Mouse (Mus musculus) embryonic facial prominence, embryonic 10.5 days (tissue): ENCODE data around the gene Slc25a41. TPM values are rescaled to one million over a fixed set of nuclear protein-coding genes. Genes with fewer than 3 reads are reported as not detected.
"Not testable (repeated sequence)": the region's sequence is repeated elsewhere in the genome, so short reads cannot be mapped to it uniquely, and the experiment has no call there.

Experiments
- DNase-seq: peaks from one replicate; pipeline ENCODE4 v3.0.0-alpha.2; 2017; ENCODE audit warnings: low spot score
- H3K27ac ChIP-seq: fragments of 300-500 bp; sonication (generic); replicated peaks from 2 replicates; pipeline ENCODE4 v1.5.1; 2016; ENCODE audit warnings: mild to moderate bottlenecking
- H3K27me3 ChIP-seq: fragments of 300-500 bp; sonication (generic); replicated peaks from 2 replicates; pipeline ENCODE4 v1.6.1; 2016; ENCODE audit warnings: low read depth, mild to moderate bottlenecking; ENCODE audit not compliant: poor library complexity, severe bottlenecking
- H3K36me3 ChIP-seq: fragments of 300-500 bp; sonication (generic); replicated peaks from 2 replicates; pipeline ENCODE4 v1.6.1; 2016; ENCODE audit warnings: mild to moderate bottlenecking, moderate library complexity
- H3K4me1 ChIP-seq: fragments of 300-500 bp; sonication (generic); 2 replicates; pipeline ENCODE4 v1.6.1; 2016
- H3K4me3 ChIP-seq: fragments of 300-500 bp; sonication (generic); 2 replicates; pipeline ENCODE4 v1.5.1; 2016; ENCODE audit warnings: mild to moderate bottlenecking, moderate library complexity
- H3K9me3 ChIP-seq: fragments of 300-500 bp; sonication (generic); 2 replicates; pipeline ENCODE4 v1.6.1; 2016; ENCODE audit warnings: mild to moderate bottlenecking
- WGBS: fragments of 180-500 bp; shearing (Covaris S2); methylation state at CpG from one replicate; pipeline ENCODE4 v1.1.7; 2016; 5-methylcytosine and 5-hydroxymethylcytosine counted together
- polyA plus RNA-seq: library from polyadenylated mRNA; unstranded; fragments of >200 nt; fragmentation: Nextera tagmentation; extraction: Ambion mirVana; gene quantifications from 2 replicates; pipeline ENCODE4 v1.2.1, GENCODE M21; 2016

Gene Slc25a41
- polyA plus RNA-seq, 1 experiment from 2014 or later, result 0.12 TPM

DNA sequence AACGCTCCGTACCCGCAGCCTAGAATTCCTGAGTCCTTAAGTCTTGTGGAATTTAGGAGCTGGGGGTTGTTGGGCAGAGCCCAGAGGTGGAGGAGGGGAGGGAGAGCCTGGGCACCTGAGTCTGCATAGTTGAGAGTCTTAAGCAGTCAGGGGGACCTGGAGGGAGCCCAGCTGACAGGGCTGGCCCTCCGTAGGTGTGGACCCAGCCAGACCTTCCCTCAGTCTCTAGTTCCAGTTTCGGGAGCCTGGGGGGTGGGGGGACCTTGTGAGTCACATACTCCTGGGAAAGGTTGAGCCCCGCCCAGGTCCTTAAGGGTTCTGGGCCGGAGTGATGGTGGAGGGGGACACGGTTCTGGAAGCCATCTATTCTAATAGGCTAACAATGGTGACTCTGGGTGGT is 21.6 kb upstream of the Slc25a41 start:
- Histone ChIP-seq H3K4me3 (peak overlapping the region; percentile 51; the same call in 1 of the 2 replicates), H3K36me3 (no peaks in the 10 kb centered on the region), H3K4me1 (peaks cover 35% of the 10 kb centered on the region), H3K9me3 (no peaks in the 10 kb centered on the region), H3K27me3 (peaks cover 74% of the 10 kb centered on the region), H3K27ac (no peak overlapping the region)
- WGBS, result 10% methylated on average over 8 of the region's 8 CpGs
- no peak for DNase-seq

DNA sequence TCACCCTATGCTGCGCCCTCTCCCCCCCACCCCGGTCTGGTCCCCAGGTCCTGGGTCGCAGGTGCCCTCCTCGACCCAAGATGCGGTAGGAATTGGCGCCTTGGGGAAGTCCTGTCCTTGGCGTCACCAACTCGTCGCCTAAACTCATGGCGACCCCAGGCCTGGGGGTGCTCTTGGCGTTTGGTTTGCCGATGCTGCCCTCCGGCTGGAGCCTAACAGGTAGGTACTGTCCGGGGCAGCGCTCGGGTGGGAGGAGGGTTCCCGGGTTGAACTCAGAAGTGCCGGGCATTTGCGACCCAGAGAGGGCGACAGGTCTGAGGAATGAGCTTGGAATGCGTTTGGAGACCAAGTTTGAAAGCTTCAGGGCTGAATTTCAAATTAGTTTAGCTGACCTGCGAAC is 21.1 kb upstream of the Slc25a41 start:
- WGBS, result under 1% methylated on average over 22 of the region's 22 CpGs
- Histone ChIP-seq H3K27ac (peak overlapping the region; percentile 7; the same call in 1 of the 2 replicates), H3K4me1 (peaks cover 36% of the 10 kb centered on the region), H3K27me3 (peaks cover 78% of the 10 kb centered on the region), H3K9me3 (no peaks in the 10 kb centered on the region), H3K36me3 (no peaks in the 10 kb centered on the region), H3K4me3 (peak overlapping the region; percentile 51)
- peak; percentile 26 for DNase-seq

DNA sequence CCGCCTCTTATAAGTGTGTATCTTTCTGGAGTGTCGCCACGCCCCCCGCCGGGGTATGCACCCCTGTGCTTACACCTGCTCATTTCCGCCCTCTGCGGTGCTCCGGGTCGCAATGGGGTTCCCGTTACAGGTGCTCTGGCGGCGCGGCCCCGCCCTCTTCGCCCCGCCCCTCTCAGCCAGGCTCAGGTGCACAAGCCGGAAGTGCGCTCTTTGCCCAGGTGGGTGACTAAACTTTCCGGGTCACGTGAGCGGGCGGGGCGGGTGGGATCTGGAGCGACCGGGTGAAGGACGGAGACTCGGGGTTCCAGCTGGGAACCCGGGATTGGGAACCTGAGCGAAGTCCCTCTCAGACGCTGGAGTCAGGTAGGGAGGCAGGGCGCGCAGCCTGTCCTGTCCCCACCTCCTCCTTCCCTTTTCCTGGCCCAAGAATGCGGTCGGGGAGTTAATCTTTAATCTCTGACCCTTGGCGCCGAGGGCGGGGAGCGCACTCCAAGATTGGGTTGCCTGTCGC is 20.6 kb upstream of the Slc25a41 start:
- Histone ChIP-seq H3K4me1 (peaks cover 36% of the 10 kb centered on the region), H3K9me3 (no peaks in the 10 kb centered on the region), H3K4me3 (peak overlapping the region; percentile 51), H3K27me3 (peaks cover 79% of the 10 kb centered on the region), H3K27ac (peak overlapping the region; percentile 7; the same call in 1 of the 2 replicates), H3K36me3 (no peaks in the 10 kb centered on the region)
- 1% methylated on average over 39 of the region's 39 CpGs for WGBS
- DNase-seq, result peak; percentile 58

DNA sequence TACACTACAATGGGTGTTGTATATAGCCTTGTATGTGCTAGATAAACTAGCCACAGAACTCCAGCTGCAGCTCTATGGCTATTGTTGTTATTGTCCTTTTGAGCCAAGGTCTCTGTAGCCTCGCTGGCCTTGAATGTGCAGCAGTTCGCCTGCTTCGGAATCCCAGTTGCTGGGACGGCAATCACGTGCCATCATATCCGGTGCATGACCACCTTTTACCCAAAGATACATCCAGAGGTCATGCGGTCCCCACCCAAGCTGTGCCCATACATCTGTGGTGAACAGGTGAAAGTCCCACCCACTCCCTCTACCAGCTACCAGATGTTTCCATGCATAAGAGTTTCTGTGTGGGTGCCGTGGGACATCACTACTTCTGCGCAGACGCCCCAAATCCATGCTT is 19.6 kb upstream of the Slc25a41 start:
- DNase-seq, result no peak
- 47% methylated on average over 10 of the region's 10 CpGs for WGBS
- Histone ChIP-seq H3K9me3 (no peaks in the 10 kb centered on the region), H3K4me1 (peaks cover 36% of the 10 kb centered on the region), H3K36me3 (0 out of 2 replicates have a peak, but pooled peaks cover 4% of the 10 kb centered on the region), H3K4me3 (peak overlapping the region; percentile 88), H3K27ac (no peak overlapping the region), H3K27me3 (peaks cover 70% of the 10 kb centered on the region)

DNA sequence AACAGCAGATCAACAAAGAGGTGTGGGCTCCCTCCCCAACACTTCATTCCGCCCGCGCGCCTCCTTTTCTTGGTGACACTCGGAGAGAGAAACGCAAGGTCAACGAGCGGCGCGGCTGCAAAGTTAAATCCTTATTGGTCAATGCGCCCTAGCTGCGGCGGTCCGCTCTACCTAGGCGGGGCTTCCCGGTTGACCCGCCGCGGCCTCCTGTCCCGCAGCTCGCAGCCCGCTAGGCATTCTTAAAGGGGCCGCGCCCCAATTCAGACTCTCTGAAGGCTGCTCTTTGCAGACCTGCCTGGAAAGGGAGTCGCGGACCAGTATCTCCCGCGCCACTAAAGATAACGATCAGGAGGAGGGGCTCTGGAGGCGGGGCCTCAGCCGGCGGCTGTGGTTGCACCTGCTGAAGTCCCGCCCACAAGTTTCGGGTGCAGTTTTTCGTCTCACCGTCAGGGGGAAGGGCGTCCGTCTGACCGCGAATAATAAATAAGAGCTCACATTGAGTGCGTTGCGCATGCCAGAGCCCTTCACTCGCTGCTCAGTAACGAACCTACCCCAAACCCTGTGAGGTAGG is 18.9 kb upstream of the Slc25a41 start:
- Histone ChIP-seq H3K9me3 (no peaks in the 10 kb centered on the region), H3K4me3 (peak overlapping the region; percentile 88), H3K27ac (peak overlapping the region; percentile 82), H3K36me3 (0 out of 2 replicates have a peak, but pooled peaks cover 9% of the 10 kb centered on the region), H3K27me3 (peaks cover 67% of the 10 kb centered on the region), H3K4me1 (peaks cover 36% of the 10 kb centered on the region)
- DNase-seq, result peak; percentile 93
- WGBS, result under 1% methylated on average over 44 of the region's 44 CpGs

DNA sequence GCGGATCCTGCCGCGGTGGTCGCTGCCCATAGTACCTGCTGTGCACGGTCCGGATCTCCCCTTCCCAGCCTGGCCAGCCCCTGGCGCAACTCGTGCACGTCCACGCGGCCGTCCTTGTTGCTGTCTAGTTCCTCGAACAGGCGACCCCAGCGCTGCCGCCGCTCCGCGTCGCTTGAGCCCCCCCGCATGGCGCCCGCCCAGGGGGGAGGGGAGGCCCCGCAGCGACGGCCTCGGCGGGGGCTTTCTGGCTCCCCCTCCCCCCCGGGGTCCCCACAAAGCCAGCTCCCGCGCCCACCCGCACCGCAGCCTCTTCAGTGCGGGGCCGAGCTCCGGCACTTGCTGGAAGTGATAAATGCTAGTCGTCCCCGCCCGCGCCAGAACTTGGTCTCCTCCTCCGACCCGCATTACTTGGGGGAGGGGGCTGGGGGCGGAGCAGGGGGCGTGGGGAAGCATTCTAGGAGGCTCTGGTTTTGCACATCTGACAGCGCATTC is 18.1 kb upstream of the Slc25a41 start, which contains the start of gene Slc25a23:
Gene Slc25a23 (minus strand): TSS at position 378 of the 492 bp plus-strand sequence.
- 0% methylated on average over 38 of the region's 45 CpGs for WGBS
- Histone ChIP-seq H3K4me3 (peak within 1 kb of the TSS; percentile 88), H3K27ac (peak within 1 kb of the TSS; percentile 82), H3K4me1 (peaks cover 36% of the 10 kb centered on the region), H3K9me3 (no peaks in the 10 kb centered on the region), H3K27me3 (peaks cover 59% of the 10 kb centered on the region), H3K36me3 (0 out of 2 replicates have a peak, but pooled peaks cover 15% of the 10 kb centered on the region)
- DNase-seq, result peak; percentile 90

DNA sequence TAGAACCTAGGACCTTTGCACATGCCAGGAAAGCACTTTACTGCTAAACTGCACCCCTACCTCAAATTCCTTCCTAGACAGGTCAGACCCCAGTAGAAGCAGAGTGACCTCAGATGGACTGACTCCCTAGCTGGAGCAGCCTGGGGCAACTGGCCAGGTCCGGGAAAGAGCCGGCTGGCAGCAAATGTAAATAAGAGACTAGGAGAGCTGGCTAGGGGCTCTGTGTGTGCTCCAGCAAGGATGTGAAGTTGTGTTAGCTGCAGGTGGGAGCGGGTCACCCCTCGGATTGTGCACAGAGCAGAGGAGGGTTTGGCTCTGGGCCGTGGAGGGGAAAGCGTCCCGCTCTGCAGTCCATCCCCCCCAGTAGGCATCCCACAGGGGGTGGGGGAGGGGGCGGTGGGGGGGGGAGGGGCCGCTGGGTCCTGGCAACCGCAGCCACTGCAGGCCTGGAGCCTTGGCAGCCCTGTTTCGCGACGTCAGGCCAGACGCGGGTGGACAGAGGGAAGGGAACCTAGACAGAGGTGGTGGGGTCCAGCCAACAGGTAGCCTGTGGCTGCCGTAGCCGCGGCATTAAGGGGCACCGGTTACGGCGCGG is 17.5 kb upstream of the Slc25a41 start, which contains the start of gene Crb3:
Gene Crb3 (plus strand): TSS at position 215 of the 595 bp plus-strand sequence.
- H3K27ac ChIP-seq, result peak within 1 kb of the TSS; percentile 82
- H3K27me3 ChIP-seq, result peaks cover 53% of the 10 kb centered on the region
- no peaks in the 10 kb centered on the region for H3K9me3 ChIP-seq
- 0% methylated on average over 22 of the region's 22 CpGs for WGBS
- peaks cover 15% of the 10 kb centered on the region; the same call in 1 of the 2 replicates for H3K36me3 ChIP-seq
- DNase-seq, result peak; percentile 46
- peaks cover 36% of the 10 kb centered on the region for H3K4me1 ChIP-seq
- H3K4me3 ChIP-seq, result peak within 1 kb of the TSS; percentile 88

DNA sequence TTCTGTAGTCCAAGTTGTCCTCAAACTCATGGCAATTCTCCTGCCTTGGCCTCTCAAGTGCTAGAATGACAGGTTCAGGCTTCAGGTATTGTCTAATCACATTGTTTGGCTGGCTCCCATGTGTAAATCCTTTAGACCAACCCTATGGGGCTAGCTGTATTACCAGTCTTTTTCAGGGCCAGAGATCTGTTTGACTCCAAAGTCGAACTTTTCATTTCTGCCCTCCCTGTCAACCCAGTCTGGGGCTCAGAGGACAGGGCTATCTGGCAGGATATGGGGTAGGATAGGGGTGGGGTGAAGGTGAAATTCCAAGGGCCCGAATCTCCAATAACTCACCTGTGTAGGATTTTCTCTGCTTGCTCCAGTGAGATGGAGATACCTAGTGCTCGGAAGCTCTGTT is 14.8 kb upstream of the Slc25a41 start:
- H3K9me3 ChIP-seq, result no peaks in the 10 kb centered on the region
- no peak overlapping the region for H3K27ac ChIP-seq
- 80% methylated on average over 3 of the region's 3 CpGs for WGBS
- H3K4me3 ChIP-seq, result no peak overlapping the region
- H3K27me3 ChIP-seq, result peaks cover 26% of the 10 kb centered on the region
- peaks cover 34% of the 10 kb centered on the region for H3K36me3 ChIP-seq
- no peak for DNase-seq
- peaks cover 25% of the 10 kb centered on the region for H3K4me1 ChIP-seq

DNA sequence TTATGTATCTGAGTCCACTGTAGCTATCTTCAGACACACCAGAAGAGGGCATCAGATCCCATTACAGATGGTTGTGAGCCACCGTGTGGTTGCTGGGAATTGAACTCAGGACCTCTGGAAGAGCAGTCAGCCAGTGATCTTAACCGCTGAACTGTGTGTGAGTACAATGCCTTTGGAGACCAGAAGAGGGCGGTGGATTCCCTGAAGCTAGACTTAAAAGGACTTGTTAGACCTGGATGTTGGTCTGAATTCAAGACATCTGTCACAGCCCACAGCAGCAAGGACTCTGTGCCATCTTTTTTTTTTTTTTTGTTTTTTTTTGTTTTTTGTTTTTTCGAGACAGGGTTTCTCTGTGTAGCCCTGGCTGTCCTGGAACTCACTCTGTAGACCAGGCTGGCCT is 10.2 kb upstream of the Slc25a41 start:
- H3K27ac ChIP-seq, H3K27me3 ChIP-seq, DNase-seq, H3K4me3 ChIP-seq, H3K9me3 ChIP-seq, H3K4me1 ChIP-seq: not testable (repeated sequence)
- WGBS, result 81% methylated on average over 4 of the region's 4 CpGs
- H3K36me3 ChIP-seq, result peaks cover 45% of the 10 kb centered on the region

DNA sequence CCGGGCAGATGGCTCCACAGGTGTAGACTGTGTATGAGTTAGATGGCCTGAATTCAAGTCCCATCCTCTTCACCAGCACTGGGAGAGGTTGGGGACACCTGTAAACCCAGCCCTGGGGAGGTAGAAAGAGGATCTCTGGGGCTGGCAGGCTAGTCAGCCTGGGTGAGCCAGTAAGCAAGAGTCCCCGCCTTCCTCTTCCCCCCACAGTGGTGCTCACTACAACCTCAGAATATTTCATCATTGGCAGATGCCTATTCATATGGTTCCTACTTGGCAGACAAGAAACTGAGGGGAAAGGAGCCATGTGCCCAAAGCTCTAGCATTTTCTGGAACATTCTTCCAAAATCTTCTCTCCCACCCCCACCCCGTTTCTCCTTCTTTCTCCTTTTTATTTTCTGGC is 7.4 kb upstream of the Slc25a41 start:
- peaks cover 40% of the 10 kb centered on the region for H3K36me3 ChIP-seq
- H3K9me3 ChIP-seq, result no peaks in the 10 kb centered on the region
- no peak for DNase-seq
- H3K27me3 ChIP-seq, result no peaks in the 10 kb centered on the region
- WGBS, result 96% methylated on average over 3 of the region's 3 CpGs
- no peak overlapping the region for H3K27ac ChIP-seq
- no peak overlapping the region for H3K4me3 ChIP-seq
- 0 out of 2 replicates have a peak, but pooled peaks cover 3% of the 10 kb centered on the region for H3K4me1 ChIP-seq

DNA sequence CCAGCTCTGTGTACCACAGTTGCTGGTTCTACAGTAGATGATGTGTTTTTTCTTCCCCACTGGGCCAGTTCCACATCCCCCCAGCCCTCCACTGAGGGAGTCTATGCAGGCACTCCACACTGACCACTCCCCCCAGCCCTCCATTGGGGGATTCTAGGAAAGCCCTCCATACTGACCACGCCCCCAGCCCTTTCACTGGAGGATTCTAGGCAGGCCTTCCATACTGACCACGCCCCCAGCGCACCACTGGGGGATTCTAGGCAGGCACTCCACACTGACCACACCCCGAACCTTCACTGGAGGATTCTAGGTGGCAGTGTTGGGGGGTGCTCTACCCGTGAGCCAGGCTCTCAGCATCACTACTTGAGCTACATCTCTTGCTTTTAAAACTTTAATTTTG is 6.0 kb upstream of the Slc25a41 start:
- 36% methylated on average over 5 of the region's 5 CpGs for WGBS

DNA sequence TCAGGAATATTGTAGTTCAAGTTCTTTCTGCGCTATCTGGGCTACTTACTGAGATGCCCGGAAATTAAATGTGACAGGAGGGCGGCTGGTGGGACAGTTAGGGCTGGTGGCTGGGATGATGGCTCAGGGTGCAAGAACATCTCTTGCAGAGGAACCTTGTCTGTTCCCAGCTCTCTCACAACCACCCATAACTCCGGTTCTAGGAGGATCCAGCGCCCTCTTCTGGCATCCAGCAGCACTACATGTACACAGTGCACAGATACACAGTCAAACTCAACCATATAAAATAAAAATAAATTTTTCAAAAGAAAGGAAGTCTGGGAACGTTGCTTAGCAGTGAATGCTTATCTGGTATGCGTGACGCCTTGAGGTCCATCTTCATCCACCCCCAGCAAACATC is 2.5 kb downstream of the Slc25a41 start:
- H3K27ac ChIP-seq, result no peak overlapping the region
- H3K4me3 ChIP-seq, result no peak overlapping the region
- peaks cover 2% of the 10 kb centered on the region; the same call in 1 of the 2 replicates for H3K4me1 ChIP-seq
- no peaks in the 10 kb centered on the region for H3K36me3 ChIP-seq
- H3K9me3 ChIP-seq, result no peaks in the 10 kb centered on the region
- no peak for DNase-seq
- 37% methylated on average over 8 of the region's 8 CpGs for WGBS
- peaks cover 24% of the 10 kb centered on the region for H3K27me3 ChIP-seq

More for the DNA sequence above, 6.0 kb upstream of the Slc25a41 start:
- Histone ChIP-seq H3K36me3 (peaks cover 26% of the 10 kb centered on the region), H3K4me3 (no peak overlapping the region), H3K9me3 (no peaks in the 10 kb centered on the region), H3K27me3 (no peaks in the 10 kb centered on the region), H3K27ac (no peak overlapping the region), H3K4me1 (0 out of 2 replicates have a peak, but pooled peaks cover 3% of the 10 kb centered on the region)
- no peak for DNase-seq
